Mouse (Mus musculus): Measurements from ENCODE around the gene Atp1b1.

- TF ChIP-seq CTCF (IDR thresholded peaks at IDR 0.05; ENCODE audit: insufficient read depth, low read depth, low read length) (no peak), POLR2A (IDR thresholded peaks at IDR 0.05; ENCODE audit: insufficient read depth, low read depth, low read length) (no peak)
Observed at GRCm38 (mm10) chr1:164428644-164429043, 29.5 kb downstream of the Atp1b1 start.
